Mouse (Mus musculus) hindbrain, postnatal 0 days (tissue): ENCODE data around the gene Layn. TPM values are rescaled to one million over a fixed set of nuclear protein-coding genes. Genes with fewer than 3 reads are reported as not detected.

ENCODE experiments used
- ATAC-seq: fragments of 200-750 bp; cut with Nextera tagmentation; 2 replicates; pipeline ENCODE4 v1.8.0; 2017; ENCODE audit warnings: mild to moderate bottlenecking, moderate TSS enrichment, moderate library complexity
- DNase-seq: peaks from one replicate; pipeline ENCODE4 v3.0.0-alpha.2; 2015; ENCODE audit warnings: low spot score
- H3K27ac ChIP-seq: fragments of 300-500 bp; sonication (generic); 2 replicates; pipeline ENCODE4 v1.5.1; 2014; ENCODE audit warnings: mild to moderate bottlenecking
- H3K27me3 ChIP-seq: fragments of 300-500 bp; sonication (generic); 2 replicates; pipeline ENCODE4 v1.6.1; 2014; ENCODE audit warnings: low read length, mixed read lengths; ENCODE audit not compliant: insufficient read depth
- H3K36me3 ChIP-seq: fragments of 300-500 bp; sonication (generic); 2 replicates; pipeline ENCODE4 v1.6.1; 2014; ENCODE audit warnings: low read length, mixed read lengths; ENCODE audit not compliant: insufficient read depth
- H3K4me1 ChIP-seq: fragments of 300-500 bp; sonication (generic); 2 replicates; pipeline ENCODE4 v1.6.1; 2014; ENCODE audit warnings: antibody characterized with exemption, low read length, mixed read lengths; ENCODE audit not compliant: insufficient read depth
- H3K4me2 ChIP-seq: fragments of 300-500 bp; sonication (generic); 2 replicates; pipeline ENCODE4 v1.6.1; 2014; ENCODE audit warnings: low read depth, mild to moderate bottlenecking, low read length, moderate library complexity, mixed read lengths
- H3K4me3 ChIP-seq: fragments of 300-500 bp; sonication (generic); 2 replicates; pipeline ENCODE4 v1.5.1; 2014; ENCODE audit warnings: low read length
- H3K9ac ChIP-seq: fragments of 300-500 bp; sonication (generic); replicated peaks from 2 replicates; pipeline ENCODE4 v1.6.1; 2014; ENCODE audit warnings: mild to moderate bottlenecking, low read length, moderate library complexity, mixed read lengths
- H3K9me3 ChIP-seq: fragments of 300-500 bp; sonication (generic); 2 replicates; pipeline ENCODE4 v1.6.1; 2016; ENCODE audit warnings: low read length, mixed read lengths
- CTCF ChIP-seq: IDR thresholded peaks from 2 replicates; pipeline ENCODE4 v1.5.1; 2016; ENCODE audit warnings: antibody characterized with exemption, control low read depth, low read depth
- WGBS: fragments of 180-500 bp; shearing (Covaris S2); extraction: QIAGEN DNeasy Blood & Tissue Kit; methylation state at CpG from one replicate; pipeline ENCODE4 v1.1.7; 2014; 5-methylcytosine and 5-hydroxymethylcytosine counted together
- polyA plus RNA-seq: library from polyadenylated mRNA; unstranded; fragments of >200 nt; fragmentation: Nextera tagmentation; extraction: Ambion mirVana; gene quantifications from 2 replicates; pipeline ENCODE4 v1.2.1, GENCODE M21; 2015
- total RNA-seq: library from RNA; depleted of rRNA; stranded (reverse); fragments of >200 nt; gene quantifications from 2 replicates; pipeline ENCODE4 v1.2.3, GENCODE M21; 2014

The Layn gene
- total and polyA plus RNA-seq, 2 experiments from 2014 or later = 2.0 to 4.5 TPM

GRCm38 (mm10) chr9:51096306-51096705 is 19.4 kb upstream of the Layn start:
- DNase-seq (no peak), ATAC-seq (no peak)
- Histone ChIP-seq H3K4me2 (no peak overlapping the region), H3K27me3 (no peaks in the 10 kb centered on the region), H3K9me3 (no peaks in the 10 kb centered on the region), H3K4me1 (no peaks in the 10 kb centered on the region), H3K4me3 (no peak overlapping the region), H3K27ac (no peak overlapping the region), H3K36me3 (no peaks in the 10 kb centered on the region), H3K9ac (no peak overlapping the region)
- no peak for TF ChIP-seq CTCF
- 44% methylated on average over 2 of the region's 2 CpGs for WGBS

- H3K4me1 ChIP-seq = no peaks in the 10 kb centered on the region
- no peak overlapping the region for H3K4me2 ChIP-seq
- ATAC-seq (no peak), DNase-seq (no peak)
- no peak overlapping the region for H3K27ac ChIP-seq
- H3K9ac ChIP-seq = no peak overlapping the region
- no peak for TF ChIP-seq CTCF
- WGBS = 80% methylated on average over 5 of the region's 5 CpGs
- H3K4me3 ChIP-seq = no peak overlapping the region
- H3K9me3 ChIP-seq = no peaks in the 10 kb centered on the region
- no peaks in the 10 kb centered on the region for H3K27me3 ChIP-seq
- no peaks in the 10 kb centered on the region for H3K36me3 ChIP-seq
Observed at GRCm38 (mm10) chr9:51093697-51094096, 16.8 kb upstream of the Layn start.

GRCm38 (mm10) chr9:51081614-51082013 is 4.7 kb upstream of the Layn start:
- H3K4me2 ChIP-seq = no peak overlapping the region
- 83% methylated on average over 5 of the region's 5 CpGs for WGBS

GRCm38 (mm10) chr9:51076300-51076978 is 455 bp downstream of the Layn start:
- H3K27ac ChIP-seq = no peak overlapping the region
- DNase-seq = no peak
- 1% methylated on average over 17 of the region's 17 CpGs for WGBS
- ATAC-seq = peak; percentile 63
- no peak for TF ChIP-seq CTCF
- peak overlapping the region; percentile 14; the same call in 1 of the 2 replicates for H3K9ac ChIP-seq
- H3K4me2 ChIP-seq = peak overlapping the region; percentile 61
- no peaks in the 10 kb centered on the region for H3K36me3 ChIP-seq
- H3K9me3 ChIP-seq = no peaks in the 10 kb centered on the region
- 0 out of 2 replicates have a peak, but pooled peaks cover 5% of the 10 kb centered on the region for H3K4me1 ChIP-seq
- peak overlapping the region; percentile 30 for H3K4me3 ChIP-seq
- H3K27me3 ChIP-seq = no peaks in the 10 kb centered on the region

More at GRCm38 (mm10) chr9:51081614-51082013, 4.7 kb upstream of the Layn start:
- H3K4me3 ChIP-seq = no peak overlapping the region
- DNase-seq (no peak), ATAC-seq (no peak)
- no peaks in the 10 kb centered on the region for H3K36me3 ChIP-seq
- TF ChIP-seq CTCF = no peak
- H3K27me3 ChIP-seq = no peaks in the 10 kb centered on the region
- no peaks in the 10 kb centered on the region for H3K9me3 ChIP-seq
- 0 out of 2 replicates have a peak, but pooled peaks cover under 1% of the 10 kb centered on the region for H3K4me1 ChIP-seq
- no peak overlapping the region for H3K9ac ChIP-seq
- H3K27ac ChIP-seq = no peak overlapping the region

- Histone ChIP-seq H3K4me3 (no peak overlapping the region), H3K27ac (no peak overlapping the region), H3K9ac (no peak overlapping the region), H3K4me1 (0 out of 2 replicates have a peak, but pooled peaks cover 5% of the 10 kb centered on the region), H3K27me3 (no peaks in the 10 kb centered on the region), H3K9me3 (no peaks in the 10 kb centered on the region), H3K4me2 (peak overlapping the region; percentile 61), H3K36me3 (no peaks in the 10 kb centered on the region)
- DNase-seq (peak; percentile 52), ATAC-seq (no peak)
- no peak for TF ChIP-seq CTCF
- 34% methylated on average over 3 of the region's 3 CpGs for WGBS
Observed at GRCm38 (mm10) chr9:51075780-51076179, 1.1 kb downstream of the Layn start.

GRCm38 (mm10) chr9:51070801-51071200 is 6.1 kb downstream of the Layn start:
- Histone ChIP-seq H3K4me3 (no peak overlapping the region), H3K4me2 (no peak overlapping the region), H3K9ac (no peak overlapping the region), H3K27ac (no peak overlapping the region), H3K36me3 (no peaks in the 10 kb centered on the region), H3K9me3 (no peaks in the 10 kb centered on the region), H3K4me1 (no peaks in the 10 kb centered on the region), H3K27me3 (no peaks in the 10 kb centered on the region)
- TF ChIP-seq CTCF = no peak
- no peak for DNase-seq
- 85% methylated on average over 4 of the region's 4 CpGs for whole genome bisulfite sequencing
- no peak for ATAC-seq

- Histone ChIP-seq H3K27me3 (no peaks in the 10 kb centered on the region), H3K4me2 (no peak overlapping the region), H3K27ac (no peak overlapping the region), H3K4me1 (no peaks in the 10 kb centered on the region), H3K36me3 (no peaks in the 10 kb centered on the region), H3K9ac (no peak overlapping the region), H3K4me3 (no peak overlapping the region), H3K9me3 (no peaks in the 10 kb centered on the region)
- 36% methylated on average over 3 of the region's 3 CpGs for WGBS
- DNase-seq = peak; percentile 43
- TF ChIP-seq CTCF = no peak
- no peak for ATAC-seq
Observed at GRCm38 (mm10) chr9:51068202-51068601, 8.7 kb downstream of the Layn start.
